Mouse (Mus musculus): ENCODE measurements around the gene Pck2. TPM values are rescaled to one million over a fixed set of nuclear protein-coding genes. Genes with fewer than 3 reads are reported as not detected.

Gene Pck2
- polyA plus RNA-seq, 1 experiment from 2014 or later = 43.4 TPM

DNA sequence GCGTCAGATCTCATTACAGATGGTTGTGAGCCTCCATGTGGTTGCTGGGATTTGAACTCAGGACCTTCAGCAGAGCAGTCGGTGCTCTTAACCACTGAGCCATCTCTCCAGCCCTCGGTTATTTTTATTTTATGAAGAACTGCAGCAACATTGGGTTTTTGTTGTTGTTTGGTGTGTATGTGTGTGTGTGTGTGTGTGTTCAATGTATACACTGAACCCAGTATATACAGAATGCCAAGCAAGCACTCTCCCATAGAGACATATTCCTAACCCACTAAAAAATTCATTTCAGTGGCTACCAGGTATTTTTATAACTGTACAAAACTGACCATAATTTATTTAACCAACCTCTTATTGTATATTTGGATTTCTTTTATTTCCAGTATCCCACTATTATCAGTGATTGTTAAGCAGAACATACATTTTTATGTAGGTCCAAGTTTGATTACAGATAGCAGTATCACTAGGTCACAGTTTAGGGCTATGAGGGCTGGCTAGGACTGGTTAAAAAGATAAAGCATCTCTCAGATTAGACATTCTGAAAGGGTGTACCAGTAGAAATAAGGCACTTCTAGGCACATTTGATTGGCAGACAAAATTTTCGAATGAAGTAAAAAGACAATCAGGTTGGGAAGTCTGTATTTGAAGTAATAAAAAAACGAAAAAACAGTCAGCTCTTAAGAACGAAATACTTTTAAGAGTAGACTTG lies 18.8 kb downstream of the Pck2 start:
- 59% methylated on average over 6 of the region's 6 CpGs for WGBS
- Histone ChIP-seq H3K36me3 (ENCODE audit: control insufficient read depth, insufficient read depth, low read length) (peaks cover 4% of the 10 kb centered on the region), H3K9ac (replicated peaks; ENCODE audit: low read depth, low read length) (peak overlapping the region; percentile 49; the same call in 1 of the 2 replicates), H3K4me2 (replicated peaks; ENCODE audit: low read depth, low read length) (peak overlapping the region; percentile 78), H3K27ac (ENCODE audit: low read length) (peak overlapping the region; percentile 99), H3K27me3 (ENCODE audit: control insufficient read depth, insufficient read depth, low read length) (no peaks in the 10 kb centered on the region), H3K4me3 (ENCODE audit: low read depth, low read length) (peak overlapping the region; percentile 70), H3K4me1 (ENCODE audit: control insufficient read depth, insufficient read depth, low read length) (peaks cover 20% of the 10 kb centered on the region), H3K9me3 (ENCODE audit: control insufficient read depth, low read depth, low read length) (no peaks in the 10 kb centered on the region)
- ATAC-seq (ENCODE audit: insufficient number of reproducible peaks, insufficient read depth, low FRiP score, low read depth) = no peak

- no peaks in the 10 kb centered on the region for H3K9me3 ChIP-seq (ENCODE audit: control insufficient read depth, low read depth, low read length)
- WGBS = under 1% methylated on average over 27 of the region's 27 CpGs
- H3K4me3 ChIP-seq (ENCODE audit: low read depth, low read length) = peak within 1 kb of the TSS; percentile 70
- H3K36me3 ChIP-seq (ENCODE audit: control insufficient read depth, insufficient read depth, low read length) = peaks cover 10% of the 10 kb centered on the region
- H3K9ac ChIP-seq (replicated peaks; ENCODE audit: low read depth, low read length) = peak within 1 kb of the TSS; percentile 49
- H3K4me2 ChIP-seq (replicated peaks; ENCODE audit: low read depth, low read length) = peak within 1 kb of the TSS; percentile 78
- peaks cover 20% of the 10 kb centered on the region for H3K4me1 ChIP-seq (ENCODE audit: control insufficient read depth, insufficient read depth, low read length)
- peak; percentile 80 for ATAC-seq (ENCODE audit: insufficient number of reproducible peaks, insufficient read depth, low FRiP score, low read depth)
- H3K27me3 ChIP-seq (ENCODE audit: control insufficient read depth, insufficient read depth, low read length) = no peaks in the 10 kb centered on the region
- H3K27ac ChIP-seq (ENCODE audit: low read length) = peak within 1 kb of the TSS; percentile 99
Measured at GRCm38 (mm10) chr14:55559799-55560201, 19.7 kb downstream of the Pck2 start, which contains the start of gene Dcaf11. Dcaf11 (plus strand) TSS chr14:55560006.

- Histone ChIP-seq H3K4me1 (ENCODE audit: control insufficient read depth, insufficient read depth, low read length) (peaks cover 20% of the 10 kb centered on the region), H3K9ac (replicated peaks; ENCODE audit: low read depth, low read length) (peak within 1 kb of the TSS; percentile 49), H3K27ac (ENCODE audit: low read length) (peak within 1 kb of the TSS; percentile 99), H3K4me3 (ENCODE audit: low read depth, low read length) (peak within 1 kb of the TSS; percentile 70), H3K9me3 (ENCODE audit: control insufficient read depth, low read depth, low read length) (no peaks in the 10 kb centered on the region), H3K4me2 (replicated peaks; ENCODE audit: low read depth, low read length) (peak within 1 kb of the TSS; percentile 78), H3K36me3 (ENCODE audit: control insufficient read depth, insufficient read depth, low read length) (peaks cover 16% of the 10 kb centered on the region), H3K27me3 (ENCODE audit: control insufficient read depth, insufficient read depth, low read length) (no peaks in the 10 kb centered on the region)
- ATAC-seq (ENCODE audit: insufficient number of reproducible peaks, insufficient read depth, low FRiP score, low read depth) = peak; percentile 94
- under 1% methylated on average over 50 of the region's 51 CpGs for WGBS
Measured at GRCm38 (mm10) chr14:55560202-55561073, 20.4 kb downstream of the Pck2 start, which contains the start of gene A730061H03Rik. A730061H03Rik (minus strand) TSS chr14:55560406.

DNA sequence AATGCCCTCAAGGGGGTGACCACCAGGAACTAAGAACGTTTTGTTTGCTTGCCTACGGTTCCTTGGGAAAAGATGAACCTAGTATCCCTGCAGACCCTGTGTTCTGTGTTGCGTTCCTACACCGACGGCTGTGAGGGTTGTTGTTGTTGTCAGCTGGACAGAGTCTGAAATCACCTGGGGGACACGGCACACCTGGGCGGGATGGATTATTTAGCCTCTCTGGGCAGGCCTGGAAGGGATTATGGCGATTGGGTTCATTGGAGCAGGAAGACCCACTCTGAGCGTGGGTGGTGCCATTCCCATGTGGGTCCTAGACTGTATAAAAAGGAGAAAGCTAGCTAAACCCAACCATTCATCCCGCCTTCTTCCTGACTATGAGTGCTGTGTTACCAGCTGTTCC lies 21.8 kb downstream of the Pck2 start:
- Histone ChIP-seq H3K36me3 (ENCODE audit: control insufficient read depth, insufficient read depth, low read length) (peaks cover 30% of the 10 kb centered on the region), H3K9me3 (ENCODE audit: control insufficient read depth, low read depth, low read length) (no peaks in the 10 kb centered on the region), H3K4me2 (replicated peaks; ENCODE audit: low read depth, low read length) (0 out of 2 replicates have a peak overlapping the region, but pooled peaks have one; percentile 78), H3K27ac (ENCODE audit: low read length) (no peak overlapping the region), H3K27me3 (ENCODE audit: control insufficient read depth, insufficient read depth, low read length) (no peaks in the 10 kb centered on the region), H3K9ac (replicated peaks; ENCODE audit: low read depth, low read length) (no peak overlapping the region), H3K4me3 (ENCODE audit: low read depth, low read length) (no peak overlapping the region), H3K4me1 (ENCODE audit: control insufficient read depth, insufficient read depth, low read length) (peaks cover 18% of the 10 kb centered on the region)
- no peak for ATAC-seq (ENCODE audit: insufficient number of reproducible peaks, insufficient read depth, low FRiP score, low read depth)
- 76% methylated on average over 10 of the region's 10 CpGs for WGBS

DNA sequence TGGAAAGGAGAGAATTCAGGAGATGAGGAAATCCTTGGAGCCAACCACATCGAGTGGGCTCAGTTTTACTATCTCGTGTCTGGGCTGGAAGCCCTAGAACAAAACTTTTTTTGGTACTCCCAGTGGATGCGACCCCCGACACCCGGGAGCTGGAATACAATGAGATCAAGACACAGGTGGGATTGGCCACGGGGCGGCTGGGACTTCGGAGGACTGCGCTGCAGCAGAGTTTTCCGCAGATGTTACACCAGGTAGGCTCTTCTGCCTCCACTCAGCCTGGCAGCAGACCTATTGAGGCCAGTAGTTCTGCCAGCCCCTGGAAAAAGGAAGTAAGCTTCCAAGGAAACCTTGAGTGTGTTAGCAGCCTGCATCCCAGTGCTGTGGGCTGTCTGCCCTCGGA lies 23.2 kb downstream of the Pck2 start:
- H3K27ac ChIP-seq (ENCODE audit: low read length) = no peak overlapping the region
- no peak overlapping the region for H3K4me2 ChIP-seq (replicated peaks; ENCODE audit: low read depth, low read length)
- no peaks in the 10 kb centered on the region for H3K9me3 ChIP-seq (ENCODE audit: control insufficient read depth, low read depth, low read length)
- ATAC-seq (ENCODE audit: insufficient number of reproducible peaks, insufficient read depth, low FRiP score, low read depth) = no peak
- WGBS = 89% methylated on average over 11 of the region's 11 CpGs
- peaks cover 42% of the 10 kb centered on the region for H3K36me3 ChIP-seq (ENCODE audit: control insufficient read depth, insufficient read depth, low read length)
- H3K9ac ChIP-seq (replicated peaks; ENCODE audit: low read depth, low read length) = no peak overlapping the region
- peaks cover 18% of the 10 kb centered on the region for H3K4me1 ChIP-seq (ENCODE audit: control insufficient read depth, insufficient read depth, low read length)
- no peak overlapping the region for H3K4me3 ChIP-seq (ENCODE audit: low read depth, low read length)
- H3K27me3 ChIP-seq (ENCODE audit: control insufficient read depth, insufficient read depth, low read length) = no peaks in the 10 kb centered on the region

GRCm38 (mm10) chr14:55565748-55566147 lies 25.7 kb downstream of the Pck2 start:
- 76% methylated on average over 3 of the region's 3 CpGs for WGBS
- Histone ChIP-seq H3K4me2 (replicated peaks; ENCODE audit: low read depth, low read length) (no peak overlapping the region), H3K9me3 (ENCODE audit: control insufficient read depth, low read depth, low read length) (no peaks in the 10 kb centered on the region), H3K4me1 (ENCODE audit: control insufficient read depth, insufficient read depth, low read length) (peaks cover 12% of the 10 kb centered on the region; the same call in 1 of the 2 replicates), H3K9ac (replicated peaks; ENCODE audit: low read depth, low read length) (no peak overlapping the region), H3K27me3 (ENCODE audit: control insufficient read depth, insufficient read depth, low read length) (no peaks in the 10 kb centered on the region), H3K36me3 (ENCODE audit: control insufficient read depth, insufficient read depth, low read length) (peaks cover 49% of the 10 kb centered on the region), H3K4me3 (ENCODE audit: low read depth, low read length) (no peak overlapping the region), H3K27ac (ENCODE audit: low read length) (no peak overlapping the region)
- no peak for ATAC-seq (ENCODE audit: insufficient number of reproducible peaks, insufficient read depth, low FRiP score, low read depth)

- no peaks in the 10 kb centered on the region for H3K9me3 ChIP-seq (ENCODE audit: control insufficient read depth, low read depth, low read length)
- H3K4me2 ChIP-seq (replicated peaks; ENCODE audit: low read depth, low read length) = no peak overlapping the region
- H3K27ac ChIP-seq (ENCODE audit: low read length) = no peak overlapping the region
- no peaks in the 10 kb centered on the region for H3K27me3 ChIP-seq (ENCODE audit: control insufficient read depth, insufficient read depth, low read length)
- no peak overlapping the region for H3K9ac ChIP-seq (replicated peaks; ENCODE audit: low read depth, low read length)
- ATAC-seq (ENCODE audit: insufficient number of reproducible peaks, insufficient read depth, low FRiP score, low read depth) = no peak
- 77% methylated on average over 3 of the region's 3 CpGs for WGBS
- H3K4me3 ChIP-seq (ENCODE audit: low read depth, low read length) = no peak overlapping the region
- no peaks in the 10 kb centered on the region for H3K4me1 ChIP-seq (ENCODE audit: control insufficient read depth, insufficient read depth, low read length)
- peaks cover 49% of the 10 kb centered on the region for H3K36me3 ChIP-seq (ENCODE audit: control insufficient read depth, insufficient read depth, low read length)
Measured at GRCm38 (mm10) chr14:55567496-55567895, 27.4 kb downstream of the Pck2 start.

GRCm38 (mm10) chr14:55570588-55570987 lies 30.5 kb downstream of the Pck2 start:
- Histone ChIP-seq H3K27me3 (ENCODE audit: control insufficient read depth, insufficient read depth, low read length) (no peaks in the 10 kb centered on the region), H3K4me1 (ENCODE audit: control insufficient read depth, insufficient read depth, low read length) (no peaks in the 10 kb centered on the region; the same call in 1 of the 2 replicates), H3K4me3 (ENCODE audit: low read depth, low read length) (no peak overlapping the region), H3K9me3 (ENCODE audit: control insufficient read depth, low read depth, low read length) (no peaks in the 10 kb centered on the region), H3K36me3 (ENCODE audit: control insufficient read depth, insufficient read depth, low read length) (peaks cover 31% of the 10 kb centered on the region), H3K4me2 (replicated peaks; ENCODE audit: low read depth, low read length) (no peak overlapping the region), H3K9ac (replicated peaks; ENCODE audit: low read depth, low read length) (no peak overlapping the region), H3K27ac (ENCODE audit: low read length) (no peak overlapping the region)
- 72% methylated on average over 2 of the region's 2 CpGs for WGBS
- no peak for ATAC-seq (ENCODE audit: insufficient number of reproducible peaks, insufficient read depth, low FRiP score, low read depth)
